Mouse (Mus musculus) adrenal gland (tissue): ENCODE measurements around the gene Ugt2a3.
"Not testable (repeated sequence)": the region's sequence is repeated elsewhere in the genome, so short reads cannot be mapped to it uniquely, and the experiment has no call there.

Source experiments
- intact Hi-C: fragments of 180-260 bp; cut with DNase I; formaldehyde crosslinking; loops from one replicate; pipeline ENCODE4 v1.15.1; 2025
- long read RNA-seq, 2 experiments: library from polyadenylated mRNA; unstranded; transcript quantifications; one replicate each; pipeline ENCODE4 v2.0.0; 2020; ENCODE audit warnings: borderline replicate concordance in 1 of 2; ENCODE audit not compliant: insufficient replicate concordance in 1 of 2

Gene Ugt2a3
- long read RNA-seq, experiment 1: 0 reads
- long read RNA-seq, experiment 2: 0 reads

DNA sequence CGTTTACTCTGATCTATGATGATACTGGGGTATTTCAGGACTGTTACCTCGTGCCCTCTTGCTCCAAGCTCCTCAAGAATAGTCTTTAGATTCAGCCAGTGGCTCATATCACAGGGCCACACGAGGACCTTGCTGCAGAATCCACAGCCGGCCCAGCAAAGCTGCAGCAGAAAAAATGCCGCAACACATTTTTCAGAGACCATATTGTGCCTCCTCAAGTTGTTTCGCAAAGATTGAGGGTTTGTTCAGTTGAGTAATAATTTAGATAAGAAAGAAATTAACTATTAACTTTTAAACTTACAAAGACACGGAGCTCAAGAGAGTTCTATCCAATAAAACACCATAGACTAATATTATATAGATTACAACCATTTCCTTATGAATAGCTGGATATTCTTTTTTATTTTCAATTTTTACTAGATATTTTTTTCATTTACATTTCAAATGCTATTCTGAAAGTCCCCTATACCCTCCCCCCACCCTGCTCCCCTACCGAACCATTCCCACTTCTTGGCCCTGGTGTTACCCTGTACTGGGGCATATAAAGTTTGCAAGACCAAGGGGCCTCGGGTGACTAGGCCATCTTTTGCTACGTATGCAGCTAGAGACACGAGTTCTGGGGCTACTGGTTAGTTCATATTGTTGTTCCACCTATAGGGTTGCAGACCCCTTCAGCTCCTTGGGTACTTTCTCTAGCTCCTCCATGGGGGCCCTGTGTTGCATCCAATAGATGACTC is at the start of gene Ugt2a3:
Ugt2a3 (minus strand) TSS at position 235 of the 737 bp plus-strand sequence.
- intact Hi-C loops: loop anchor here (10.0 kb wide), 1 partner anchor 452 kb away; no protein-coding TSS in a partner anchor

DNA sequence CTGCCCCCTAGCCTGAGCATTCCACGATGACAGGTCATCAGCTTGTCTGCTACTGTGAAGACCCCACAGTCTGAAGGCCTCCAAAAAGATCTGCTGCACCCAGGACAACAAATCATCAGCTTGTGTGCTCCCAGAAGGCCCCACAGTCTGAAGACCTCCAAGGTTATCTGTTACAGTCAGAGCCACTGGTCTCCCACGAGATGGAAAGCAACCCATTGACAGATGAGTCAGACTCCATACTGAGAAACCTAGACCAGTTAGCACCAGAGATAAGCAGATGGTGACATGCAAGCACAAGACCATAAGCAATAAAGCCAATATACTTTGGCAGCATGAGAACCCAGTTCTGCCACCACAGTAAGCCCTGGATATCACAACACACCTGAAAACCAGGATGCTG is 43.2 kb upstream of the Ugt2a3 start:
- intact Hi-C loops: no loop called here

DNA sequence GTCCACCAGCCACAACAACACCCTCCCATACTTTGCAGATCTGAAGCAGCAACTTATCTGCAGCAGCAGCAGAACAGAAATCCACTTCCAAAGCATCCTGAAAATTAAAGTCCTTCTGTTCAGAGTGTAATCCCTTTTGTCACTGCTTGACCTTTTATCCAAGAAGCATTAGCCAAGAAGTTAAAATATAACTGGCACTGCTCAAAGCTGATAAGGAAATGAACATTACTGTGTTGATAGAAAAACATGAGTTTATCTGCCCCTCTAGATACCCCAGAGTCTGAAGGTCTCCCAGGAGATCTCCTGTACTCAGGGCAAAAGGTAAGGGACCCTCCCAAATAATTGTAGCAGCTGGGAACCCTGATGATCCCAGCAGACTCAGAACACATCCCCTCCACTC is 42.8 kb upstream of the Ugt2a3 start:
- intact Hi-C loops: no loop called here

DNA sequence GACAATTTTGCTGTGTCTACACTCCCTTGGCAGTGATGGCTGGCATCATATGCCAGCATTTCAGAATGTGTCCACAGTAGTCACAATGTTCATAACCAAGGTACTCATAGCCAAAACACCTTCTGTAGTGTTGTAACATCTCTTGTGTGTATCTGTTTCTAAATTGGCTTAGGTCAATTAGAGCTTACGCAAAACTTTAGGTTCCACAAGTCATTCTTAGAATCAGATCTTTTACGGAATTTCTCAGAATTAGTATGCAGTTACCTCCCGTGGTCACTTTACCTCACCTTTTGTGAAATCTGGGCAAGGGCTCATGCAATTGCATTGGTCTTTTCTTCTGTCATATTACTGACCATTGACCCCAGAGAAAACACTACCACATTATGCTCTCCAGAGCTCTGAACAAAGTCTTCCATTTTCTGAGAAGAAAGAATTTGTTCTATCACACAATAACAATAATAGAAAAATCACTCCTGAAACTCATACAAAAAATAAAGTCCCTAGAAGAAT is 38.9 kb upstream of the Ugt2a3 start:
- intact Hi-C loops: no loop called here

DNA sequence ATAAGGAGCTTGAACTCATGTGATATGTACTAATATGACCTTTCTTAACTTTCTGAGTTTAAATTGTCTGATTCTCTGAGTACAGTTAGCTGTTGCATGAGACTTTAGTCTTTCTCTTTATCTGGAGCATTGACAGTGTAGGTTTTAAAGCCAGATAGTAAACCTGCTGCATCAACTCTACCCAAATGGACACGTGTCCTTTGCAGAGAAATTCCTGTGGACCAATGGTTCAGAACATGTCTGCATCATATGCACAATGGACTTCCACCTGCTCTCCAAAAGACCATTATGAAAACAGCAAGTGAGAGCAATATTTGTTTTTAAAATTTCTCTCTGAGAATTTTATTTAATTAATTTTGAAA is 36.5 kb upstream of the Ugt2a3 start:
- intact Hi-C loops: no loop called here

DNA sequence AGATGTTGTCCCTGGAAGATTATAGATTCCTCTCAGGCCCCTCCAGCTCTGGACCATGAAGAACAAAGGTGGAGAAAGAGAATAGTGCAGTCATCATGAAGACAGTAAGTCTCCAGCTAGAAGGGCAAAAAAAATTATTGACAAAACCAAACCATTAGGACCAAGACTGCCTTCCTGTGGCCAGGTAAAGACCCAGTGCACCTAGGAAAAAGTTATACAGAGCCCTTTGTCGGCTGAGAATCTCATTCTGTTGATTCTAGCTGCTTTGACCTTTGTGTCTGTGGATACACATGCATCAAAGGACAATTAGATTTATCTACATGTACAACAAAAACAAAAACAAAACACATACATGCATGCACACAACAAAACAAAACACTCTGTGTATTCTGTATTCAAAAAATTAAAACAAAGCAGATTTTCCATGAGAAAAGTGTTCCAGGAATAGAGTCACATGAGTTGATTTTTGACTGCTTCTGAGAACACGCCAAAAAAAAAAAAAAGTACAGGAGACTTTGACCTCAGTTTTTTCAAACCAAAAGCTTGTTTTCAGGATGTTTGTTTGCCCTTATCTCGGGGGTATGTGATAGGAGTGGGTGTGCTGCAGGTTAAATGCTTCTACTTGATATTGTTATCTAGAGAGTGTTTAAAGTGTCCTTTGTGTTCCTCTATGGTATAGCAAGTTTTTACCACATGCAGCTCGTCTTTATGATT is 36.0 kb upstream of the Ugt2a3 start:
- intact Hi-C loops: not testable (repeated sequence)

DNA sequence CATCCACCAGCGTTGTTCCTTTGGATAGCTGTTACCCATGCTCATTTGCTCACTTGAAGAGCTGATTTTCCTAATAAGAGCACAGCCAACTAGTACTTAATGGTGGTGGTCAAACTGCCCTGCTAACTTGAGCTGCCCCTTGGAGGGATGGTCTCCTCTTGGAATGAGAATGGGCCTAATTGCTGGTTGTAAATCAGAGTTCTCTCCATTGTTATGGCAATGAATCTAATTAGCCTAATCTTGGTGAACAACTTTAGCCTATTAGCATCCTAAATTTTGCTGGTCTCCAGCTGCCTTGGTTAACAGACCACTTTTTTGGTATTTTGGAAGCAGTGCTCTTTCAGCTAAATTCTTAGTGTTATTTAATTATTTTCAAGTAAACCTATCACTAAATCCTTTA is 13.4 kb upstream of the Ugt2a3 start:
- intact Hi-C loops: no loop called here

DNA sequence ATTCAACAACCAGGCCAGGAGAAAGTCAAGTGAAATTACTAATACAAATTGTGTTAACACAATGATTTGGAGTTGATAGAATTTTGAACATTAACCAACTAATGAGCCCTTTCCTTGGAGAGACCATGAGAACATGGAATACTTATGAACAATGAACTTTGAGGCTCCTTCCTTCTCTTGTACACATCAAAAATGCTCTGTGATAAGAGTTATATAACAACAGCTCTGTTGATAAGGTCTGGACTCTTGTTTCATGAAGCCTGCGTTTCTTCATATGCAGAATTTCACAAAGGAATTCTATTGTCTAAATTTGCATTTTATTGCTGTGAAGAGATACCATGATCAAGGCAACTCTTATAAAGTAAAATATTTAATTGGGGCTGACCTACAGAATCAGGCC is 12.2 kb upstream of the Ugt2a3 start:
- intact Hi-C loops: not testable (repeated sequence)

DNA sequence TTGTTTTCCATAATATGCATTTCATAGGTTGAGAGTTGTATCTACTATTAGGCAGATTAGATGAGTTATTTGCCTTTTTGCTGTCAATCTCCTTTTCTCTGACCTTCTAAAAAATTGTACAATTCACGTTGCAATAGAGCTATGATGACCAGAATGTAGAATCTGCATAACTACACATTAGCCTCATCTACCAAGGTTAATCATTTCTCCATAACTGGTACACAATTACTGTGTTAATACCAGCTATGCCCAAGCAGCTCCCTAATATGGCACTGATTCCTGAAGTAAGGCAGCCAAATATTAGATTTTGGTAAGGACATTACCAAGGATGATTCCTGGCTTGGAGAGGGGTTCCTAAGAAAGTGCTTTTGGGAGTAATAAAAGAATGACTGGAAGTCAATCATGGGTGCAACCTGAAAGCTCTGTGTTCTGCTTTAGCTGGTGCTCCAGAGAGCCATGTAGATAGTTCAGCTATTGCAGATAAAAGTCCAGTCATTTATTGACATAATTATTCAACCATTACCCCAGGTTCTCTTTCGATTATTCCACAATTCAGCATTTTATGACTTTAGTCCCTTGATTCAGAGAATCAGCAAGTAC is 10.6 kb upstream of the Ugt2a3 start:
- intact Hi-C loops: not testable (repeated sequence)

DNA sequence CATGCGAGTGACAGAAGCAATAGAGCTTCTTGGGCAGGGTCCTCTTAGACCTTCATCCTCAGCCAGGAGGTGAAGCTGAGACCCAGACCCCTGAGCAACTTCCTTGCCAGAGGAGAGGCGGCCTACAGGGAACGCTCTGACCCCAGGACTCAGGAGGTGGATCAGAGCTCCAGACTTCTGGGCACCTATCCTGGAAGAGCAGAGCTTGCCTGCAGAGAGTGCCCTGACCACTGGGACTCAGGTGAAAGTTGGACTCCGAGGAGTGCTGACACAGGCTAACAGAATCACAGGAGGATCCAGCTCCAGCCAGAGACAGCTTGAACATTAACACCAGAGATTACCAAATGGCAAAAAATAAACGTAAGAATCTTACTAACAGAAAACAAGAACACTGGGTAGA is 3.5 kb upstream of the Ugt2a3 start:
- intact Hi-C loops: no loop called here

DNA sequence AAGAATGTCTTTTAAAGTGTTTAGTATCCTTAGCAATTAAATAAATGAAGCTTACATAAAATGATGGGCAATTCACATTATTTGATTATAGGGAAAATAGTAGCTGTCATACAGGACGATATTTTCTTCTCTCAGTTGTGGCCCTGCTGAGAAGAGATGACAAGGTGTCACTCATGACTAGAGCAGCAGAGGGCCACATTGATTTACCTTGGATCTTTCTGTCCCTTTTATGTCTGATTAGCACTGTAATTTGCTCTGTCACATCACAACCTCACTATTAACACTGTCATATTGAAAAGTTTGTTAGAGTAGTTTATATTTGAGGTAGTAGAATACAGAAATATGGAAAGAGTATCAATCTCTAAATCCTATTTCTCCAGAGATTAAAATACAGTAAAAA is 1.8 kb downstream of the Ugt2a3 start:
- intact Hi-C loops: loop anchor here (10.0 kb wide), 1 partner anchor 450 kb away; no protein-coding TSS in a partner anchor

DNA sequence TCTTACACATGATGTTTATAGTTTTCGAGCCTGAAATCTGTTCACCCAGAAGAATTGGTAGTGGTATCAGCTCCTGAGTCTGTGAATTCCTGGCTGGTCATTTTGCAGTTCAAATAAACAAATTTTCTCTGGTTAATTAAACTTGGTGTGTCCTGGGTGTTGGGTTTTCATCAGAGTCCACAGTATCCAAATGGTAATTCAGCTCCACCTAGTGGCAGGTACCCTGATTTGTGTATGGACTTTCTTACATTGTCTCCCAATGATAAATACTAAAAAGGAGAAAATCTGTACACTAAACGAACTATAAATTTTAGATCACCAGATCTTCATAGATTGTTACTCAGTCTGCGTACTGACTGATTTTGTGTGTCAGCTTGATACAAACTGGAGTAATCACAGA is 3.4 kb downstream of the Ugt2a3 start:
- intact Hi-C loops: loop anchor here (10.0 kb wide), 1 partner anchor 449 kb away; no protein-coding TSS in a partner anchor

DNA sequence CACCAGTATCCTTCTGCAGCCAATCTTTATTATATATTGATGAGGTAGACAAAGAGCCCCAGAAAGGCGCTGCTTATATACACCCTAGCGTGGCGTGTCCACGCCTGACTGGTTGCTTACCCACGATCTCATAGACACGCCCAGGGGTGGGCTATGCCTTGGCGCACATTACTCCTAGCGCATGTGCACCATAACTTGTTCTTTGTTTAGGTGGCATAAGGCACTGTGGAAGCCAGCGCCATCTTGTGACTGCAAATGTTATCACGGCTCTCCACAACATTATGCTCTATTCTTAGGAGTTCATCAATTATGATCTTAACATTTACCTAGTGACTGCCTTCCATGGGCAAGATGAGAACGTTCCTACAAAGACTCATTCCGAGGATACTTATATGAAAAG is 25.6 kb downstream of the Ugt2a3 start:
- intact Hi-C loops: no loop called here

DNA sequence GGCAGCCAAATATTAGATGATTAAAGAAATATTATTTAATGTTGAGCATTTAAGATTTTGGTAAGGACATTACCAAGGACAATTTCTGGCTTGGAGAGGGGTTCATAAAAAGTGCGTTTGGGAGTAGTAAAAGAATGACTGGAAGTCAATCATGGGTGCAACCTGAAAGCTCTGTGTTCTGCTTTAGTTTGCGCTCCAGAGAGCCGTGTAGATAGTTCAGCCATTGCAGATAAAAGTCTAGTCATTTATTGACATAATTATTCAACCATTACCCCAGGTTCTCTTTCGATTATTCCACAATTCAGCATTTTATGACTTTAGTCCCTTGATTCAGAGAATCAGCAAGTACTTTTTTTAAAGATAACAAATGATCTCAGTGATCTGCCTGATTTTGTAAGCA is 50.8 kb downstream of the Ugt2a3 start:
- intact Hi-C loops: not testable (repeated sequence)

DNA sequence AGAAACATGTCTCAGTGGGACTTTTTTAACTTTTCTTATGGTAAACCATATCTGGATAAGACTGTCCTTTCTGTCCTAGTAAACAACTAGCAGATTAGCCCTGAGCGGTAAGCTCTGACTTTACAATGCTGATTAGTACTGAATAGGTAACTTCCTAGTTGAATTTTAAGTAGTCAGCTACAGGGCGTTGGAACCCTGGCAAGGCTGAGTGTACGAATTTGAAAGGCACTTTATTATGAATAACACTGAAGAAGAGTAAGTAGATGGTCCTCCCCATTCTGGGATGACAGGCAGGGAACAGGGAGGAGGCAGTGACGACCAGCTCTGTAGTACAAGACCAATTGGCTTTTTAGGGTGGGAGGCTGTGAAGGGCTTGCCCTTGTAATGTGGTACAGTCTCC is 61.0 kb downstream of the Ugt2a3 start:
- intact Hi-C loops: not testable (repeated sequence)

DNA sequence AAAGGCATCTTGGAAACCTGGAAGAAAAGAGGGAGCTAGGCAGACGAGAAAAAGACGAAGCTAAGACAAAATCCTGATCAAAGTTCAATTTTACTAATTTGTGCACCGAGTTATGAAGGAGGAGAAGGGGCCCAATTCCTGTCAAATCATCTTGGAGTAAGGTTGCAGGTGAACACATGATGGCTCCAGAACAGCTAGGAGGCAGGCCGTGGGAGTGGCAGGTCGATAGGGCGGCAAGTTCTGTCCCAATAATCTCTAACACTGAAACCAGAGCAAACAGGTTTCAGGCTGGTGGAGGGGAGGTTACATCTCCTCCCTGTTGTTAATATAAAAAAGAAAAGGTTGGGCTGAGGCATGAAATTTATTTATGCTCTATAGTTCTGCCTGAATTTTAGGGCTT is 61.4 kb downstream of the Ugt2a3 start:
- intact Hi-C loops: no loop called here
